19 mouse cellular contexts compared by ENCODE assay signal in the genomic region with DNA sequence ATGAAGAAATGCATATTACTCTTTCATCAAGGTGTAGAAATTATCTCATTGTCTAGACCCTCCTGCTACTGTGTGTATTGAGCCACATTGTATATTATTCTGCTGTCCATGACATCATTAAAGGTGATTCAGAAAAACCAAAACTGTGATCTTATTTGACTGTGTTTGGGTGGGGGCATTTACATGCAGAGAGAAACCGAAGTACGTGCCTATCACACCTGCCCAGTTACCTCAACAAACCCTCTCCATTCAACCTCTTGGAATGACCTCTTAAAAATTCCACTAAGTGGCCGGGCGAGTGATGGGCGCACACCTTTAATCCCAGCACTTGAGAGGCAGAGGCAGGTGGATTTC. TPM values are rescaled to one million over a fixed set of nuclear protein-coding genes. Genes with fewer than 3 reads are reported as not detected.
DNase-seq lines count a peak whose midpoint lies in the region; TF ChIP-seq lines count a peak whose summit lies in the region.
"Had no signal": no experiment of that assay in that cellular context is flagged by ENCODE, and none has a peak within 500 bp of the region (broad histone marks: within the 10 kb centered on the region; RNA-seq: fewer than 3 reads in every experiment).

No protein-coding gene starts in this region.

- H3K4me2 ChIP-seq in CH12.LX (ENCODE audit: insufficient read depth, low read depth, poor library complexity, severe bottlenecking): peak overlapping the region; percentile 92; the same call in 1 of the 2 replicates
- H3K4me2 ChIP-seq: forebrain, embryonic 12.5 days; forebrain, embryonic 15.5 days; heart, embryonic 13.5 days; hindbrain, embryonic 12.5 days; hindbrain, embryonic 15.5 days; intestine, embryonic 15.5 days had no signal

- no peak overlapping the region for H3K9ac ChIP-seq in CH12.LX (ENCODE audit: insufficient read depth, low read depth)
- H3K9ac ChIP-seq: forebrain, embryonic 12.5 days; forebrain, embryonic 15.5 days; hindbrain, embryonic 12.5 days; hindbrain, embryonic 15.5 days; intestine, embryonic 15.5 days had no signal

- WGBS in thymus, adult 2 months: 91% methylated on average over 5 of the region's 5 CpGs
- WGBS in forebrain, embryonic 10.5 days: 83% methylated on average over 5 of the region's 5 CpGs

- peaks cover 79% of the 10 kb centered on the region for H3K4me1 ChIP-seq in thymus, adult 2 months (replicated peaks; ENCODE audit: control insufficient read depth, insufficient read depth, low read length)
- H3K4me1 ChIP-seq in CH12.LX (ENCODE audit: control insufficient read depth in 1 of 2, insufficient read depth in 2 of 2): peaks cover 29 to 81% of the 10 kb centered on the region in 2 experiments
- H3K4me1 ChIP-seq in forebrain, embryonic 10.5 days: peaks cover 38% of the 10 kb centered on the region

- no peaks in the 10 kb centered on the region for H3K79me2 ChIP-seq in CH12.LX (replicated peaks; ENCODE audit: control insufficient read depth, extremely low read depth, insufficient read depth, poor library complexity, severe bottlenecking)

- H3K27me3 ChIP-seq in thymus, adult 2 months (ENCODE audit: control insufficient read depth, insufficient read depth, low read length): no peaks in the 10 kb centered on the region
- H3K27me3 ChIP-seq in CH12.LX (replicated peaks): no peaks in the 10 kb centered on the region
- H3K27me3 ChIP-seq in forebrain, embryonic 10.5 days (ENCODE audit: poor library complexity, severe bottlenecking): peaks cover 20% of the 10 kb centered on the region
- H3K27me3 ChIP-seq: forebrain, embryonic 15.5 days; heart, embryonic 13.5 days; hindbrain, embryonic 12.5 days; hindbrain, embryonic 15.5 days; intestine, embryonic 15.5 days had no signal

- H3K9me3 ChIP-seq in CH12.LX (replicated peaks; ENCODE audit: low read length): no peaks in the 10 kb centered on the region
- H3K9me3 ChIP-seq in forebrain, embryonic 10.5 days: no peaks in the 10 kb centered on the region
- H3K9me3 ChIP-seq: forebrain, embryonic 12.5 days; forebrain, embryonic 15.5 days; heart, embryonic 10.5 days; heart, embryonic 13.5 days; hindbrain, embryonic 12.5 days; hindbrain, embryonic 15.5 days; intestine, embryonic 15.5 days had no signal

- H3K4me3 ChIP-seq in thymus, adult 2 months (ENCODE audit: control insufficient read depth, insufficient read depth, low read length): no peak overlapping the region
- peak overlapping the region in 2 of 3 experiments; percentile 17 to 49 for H3K4me3 ChIP-seq in CH12.LX (replicated peaks in 1 of 3; ENCODE audit: low read depth in 2 of 3, low read length in 2 of 3, poor library complexity in 1 of 3)
- no peak overlapping the region for H3K4me3 ChIP-seq in forebrain, embryonic 10.5 days
- H3K4me3 ChIP-seq: forebrain, embryonic 12.5 days; forebrain, embryonic 15.5 days; heart, embryonic 10.5 days; heart, embryonic 13.5 days; hindbrain, embryonic 12.5 days; hindbrain, embryonic 15.5 days; intestine, embryonic 15.5 days had no signal

- TF ChIP-seq CTCF in thymus, adult 2 months (IDR thresholded peaks at IDR 0.05; ENCODE audit: borderline replicate concordance, control insufficient read depth, extremely low read depth, insufficient read depth, low read length, poor library complexity): no peak
- no peak for TF ChIP-seq CTCF in CH12.LX (conservative IDR thresholded peaks at IDR 0.05 in 1 of 2, IDR thresholded peaks at IDR 0.05 in 1 of 2; ENCODE audit: low read depth in 2 of 2, low read length in 2 of 2)

- no peak for DNase-seq in thymus, adult 2 months
- no peak for DNase-seq in thymus, postnatal 14 days
- DNase-seq in CH12.LX (ENCODE audit: extremely low read depth): peak; percentile 73
- peak; percentile 64 for DNase-seq in naive thymus-derived CD4-positive, alpha-beta T cell, adult 2 months (ENCODE audit: low read depth)
- no peak for DNase-seq in forebrain, embryonic 10.5 days (ENCODE audit: extremely low spot score, low spot score)
- no peak for DNase-seq in heart, adult 8-10 months (ENCODE audit: low spot score)
- DNase-seq: adrenal gland, postnatal 25 days; cerebellum, adult 11-12 months; cerebellum, adult 8-10 months; cerebellum, postnatal 36 days; embryo, embryonic 11 days; gastrocnemius, postnatal 25 days had no signal

- in situ Hi-C loops in CH12.LX (cut with MboI; ENCODE audit: low pct_ligation_motif_present, low pct_unique_long_range_greater_than_20kb, low sequenced_read_pairs): no loop called here

- peak; percentile 65 for TF ChIP-seq EP300 in CH12.LX (IDR thresholded peaks at IDR 0.05; ENCODE audit: low read length)

- dilution Hi-C loops in CH12.LX (cut with MboI; ENCODE audit: extremely low pct_ligation_motif_present, extremely low pct_unique_long_range_greater_than_20kb, low sequenced_read_pairs): no loop called here

- H3K36me3 ChIP-seq in thymus, adult 2 months (ENCODE audit: control insufficient read depth, insufficient read depth, low read length): peaks cover 60% of the 10 kb centered on the region
- H3K36me3 ChIP-seq in CH12.LX (replicated peaks in 1 of 2; ENCODE audit: control insufficient read depth in 1 of 2, insufficient read depth in 1 of 2, low read length in 1 of 2): no peaks in the 10 kb centered on the region
- no peaks in the 10 kb centered on the region for H3K36me3 ChIP-seq in forebrain, embryonic 10.5 days (replicated peaks)
- H3K36me3 ChIP-seq: forebrain, embryonic 12.5 days; forebrain, embryonic 15.5 days; heart, embryonic 10.5 days; heart, embryonic 13.5 days; hindbrain, embryonic 12.5 days; hindbrain, embryonic 15.5 days; intestine, embryonic 15.5 days had no signal

- H3K27ac ChIP-seq in thymus, adult 2 months (ENCODE audit: control insufficient read depth, insufficient read depth, low read length): peak overlapping the region; percentile 99
- peak overlapping the region; percentile 99 for H3K27ac ChIP-seq in CH12.LX (ENCODE audit: insufficient read depth, low read depth)
- no peak overlapping the region for H3K27ac ChIP-seq in forebrain, embryonic 10.5 days
- H3K27ac ChIP-seq: forebrain, embryonic 12.5 days; forebrain, embryonic 15.5 days; hindbrain, embryonic 12.5 days; intestine, embryonic 15.5 days had no signal

- no peak for TF ChIP-seq RAD21 in CH12.LX (IDR thresholded peaks at IDR 0.05; ENCODE audit: low read depth, low read length)

- no peak for TF ChIP-seq POLR2A in thymus, adult 2 months (IDR thresholded peaks at IDR 0.05; ENCODE audit: control insufficient read depth, extremely low read depth, insufficient read depth, low read length, poor library complexity)
- TF ChIP-seq POLR2A in CH12.LX (IDR thresholded peaks at IDR 0.05; ENCODE audit: low read depth, low read length): no peak

TF ChIP-seq in CH12.LX, 34 proteins besides CTCF, POLR2A, EP300 and RAD21 (continues in another document):
- TF ChIP-seq IRF4 (IDR thresholded peaks at IDR 0.05; ENCODE audit: low read depth, low read length) (no peak), ZC3H11A (IDR thresholded peaks at IDR 0.05; ENCODE audit: low read depth, low read length) (no peak), KAT2A (IDR thresholded peaks at IDR 0.05; ENCODE audit: insufficient replicate concordance, low read length) (0 out of 2 replicates have a peak, but pooled peaks have one; percentile 27), USF1 (IDR thresholded peaks at IDR 0.05; ENCODE audit: low read depth, low read length) (no peak), ZKSCAN1 (IDR thresholded peaks at IDR 0.05; ENCODE audit: borderline replicate concordance, low read depth, low read length) (no peak), PAX5 (IDR thresholded peaks at IDR 0.05; ENCODE audit: low read length) (no peak), POLR2AphosphoS2 (IDR thresholded peaks at IDR 0.05; ENCODE audit: low read depth, low read length) (no peak), TBP (conservative IDR thresholded peaks at IDR 0.05; ENCODE audit: low read depth, low read length) (no peak), GABPA (IDR thresholded peaks at IDR 0.05; ENCODE audit: insufficient replicate concordance, low read depth, low read length) (no peak), MYC (IDR thresholded peaks at IDR 0.05; ENCODE audit: low read depth, low read length) (peak; percentile 67), ELF1 (IDR thresholded peaks at IDR 0.05; ENCODE audit: low read depth, low read length) (no peak), MAX (IDR thresholded peaks at IDR 0.05; ENCODE audit: low read length) (no peak), BHLHE40 (IDR thresholded peaks at IDR 0.05; ENCODE audit: low read depth, low read length) (no peak; the same call in 1 of the 2 replicates), ZMIZ1 (IDR thresholded peaks at IDR 0.05; ENCODE audit: low read depth, low read length) (no peak), SIN3A (IDR thresholded peaks at IDR 0.05; ENCODE audit: low read length) (peak; percentile 72; the same call in 1 of the 2 replicates), NRF1 (IDR thresholded peaks at IDR 0.05; ENCODE audit: low read depth, low read length) (no peak), RCOR1 (conservative IDR thresholded peaks at IDR 0.05; ENCODE audit: low read depth, low read length) (0 out of 2 replicates have a peak, but pooled peaks have one; percentile 67), MXI1 (IDR thresholded peaks at IDR 0.05; ENCODE audit: low read depth, low read length) (peak; percentile 34; the same call in 1 of the 2 replicates), MAZ (IDR thresholded peaks at IDR 0.05; ENCODE audit: low read depth, low read length) (0 out of 2 replicates have a peak, but pooled peaks have one; percentile 35), NELFE (IDR thresholded peaks at IDR 0.05; ENCODE audit: low read depth, low read length) (no peak), CHD2 (IDR thresholded peaks at IDR 0.05; ENCODE audit: low read length) (peak; percentile 50), HCFC1 (IDR thresholded peaks at IDR 0.05; ENCODE audit: low read depth, low read length) (peak; percentile 16; the same call in 1 of the 2 replicates), MAFK (IDR thresholded peaks at IDR 0.05; ENCODE audit: insufficient replicate concordance, low read length) (0 out of 2 replicates have a peak, but pooled peaks have one; percentile 9)

RNA-seq across cellular contexts. Expression of a gene that starts 29.9 kb away (rescaled TPM):
- polyA plus RNA-seq in thymus, adult 2 months (2012; rRNA removed): 513 and 641 TPM in 2 replicates
- total RNA-seq in CH12.LX (2012; rRNA removed): 161 and 196 TPM in 2 replicates
- 192 and 279 TPM in 2 replicates for total RNA-seq in CH12.LX (2014; rRNA removed)
- polyA plus RNA-seq in CH12.LX (2012; ENCODE audit: insufficient read length, low read depth): 213 and 287 TPM in 2 replicates
- polyA plus RNA-seq in forebrain, embryonic 10.5 days (2016; fragmentation: Nextera tagmentation; extraction: Ambion mirVana): 247 and 249 TPM in 2 replicates
- 100 to 1,000 TPM; 108 to 121 (median 113) TPM for total RNA-seq in heart, adult 8-10 months (2022)

RNA-seq across cellular contexts. Expression of a gene that starts 29.9 kb away (rescaled TPM):
- 21.5 and 23.6 TPM in 2 replicates for polyA plus RNA-seq in thymus, adult 2 months (2012; rRNA removed)
- total RNA-seq in CH12.LX (2012; rRNA removed) (13.4 and 19.8 TPM in 2 replicates), CH12.LX (2014; rRNA removed) (13.4 and 15.9 TPM in 2 replicates)
- polyA plus RNA-seq in CH12.LX (2012; ENCODE audit: insufficient read length, low read depth): 22.0 and 23.0 TPM in 2 replicates
- polyA plus RNA-seq in forebrain, embryonic 10.5 days (2016; fragmentation: Nextera tagmentation; extraction: Ambion mirVana): 42.5 and 44.0 TPM in 2 replicates
- total RNA-seq in heart, adult 8-10 months (2022): 10 to 100 TPM; 40.8 to 49.9 (median 44.7) TPM

Comparison
In these comparisons a context has a peak if more than half of its experiments do, and no peak if none do; other contexts are left out.
1. DNase-seq: peak in CH12.LX (single experiment) and naive thymus-derived CD4-positive, alpha-beta T cell, adult 2 months (single experiment); none in thymus, adult 2 months (single experiment), thymus, postnatal 14 days (single experiment), forebrain, embryonic 10.5 days (single experiment) and heart, adult 8-10 months (single experiment).
2. H3K4me3 ChIP-seq: peak in CH12.LX (2 of 3); none in thymus, adult 2 months (single experiment) and forebrain, embryonic 10.5 days (single experiment).